Mouse (Mus musculus) frontal cortex, postnatal 25 days (tissue): ENCODE measurements around the gene Amigo2.

Source experiments
- DNase-seq, 2 experiments: peaks; one replicate each; pipeline ENCODE4 v3.0.0; 2022; ENCODE audit warnings: low spot score in 2 of 2

Gene Amigo2

DNA sequence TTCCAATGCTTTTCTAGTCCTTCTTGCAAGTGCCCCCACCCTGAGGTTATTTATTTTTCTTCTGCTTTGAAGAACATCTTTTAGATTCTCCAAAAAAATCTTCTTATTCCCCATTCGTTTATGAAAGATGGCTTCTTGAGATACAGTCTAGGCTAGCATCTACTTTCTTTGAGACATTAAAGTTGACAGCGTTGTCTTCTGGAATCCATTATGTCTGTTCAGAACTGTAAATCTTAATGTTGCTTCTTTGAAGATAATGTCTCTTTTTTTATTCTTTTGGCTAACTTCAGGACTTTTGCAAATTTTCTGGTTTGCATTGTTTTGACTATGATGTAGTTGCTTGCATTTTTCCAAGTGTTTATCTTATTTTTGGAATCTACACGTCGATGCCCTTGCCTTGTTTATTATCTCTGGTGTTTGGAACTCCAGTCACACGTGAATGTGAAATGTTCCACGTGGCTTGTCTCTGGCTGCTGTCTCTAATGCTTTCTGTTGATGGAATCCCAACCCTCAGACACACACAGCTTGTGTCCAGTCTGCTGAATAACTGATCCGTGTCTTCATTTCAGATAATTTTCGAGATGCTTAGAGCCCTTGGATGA is 20.1 kb upstream of the Amigo2 start:
- DNase-seq = no peak

DNA sequence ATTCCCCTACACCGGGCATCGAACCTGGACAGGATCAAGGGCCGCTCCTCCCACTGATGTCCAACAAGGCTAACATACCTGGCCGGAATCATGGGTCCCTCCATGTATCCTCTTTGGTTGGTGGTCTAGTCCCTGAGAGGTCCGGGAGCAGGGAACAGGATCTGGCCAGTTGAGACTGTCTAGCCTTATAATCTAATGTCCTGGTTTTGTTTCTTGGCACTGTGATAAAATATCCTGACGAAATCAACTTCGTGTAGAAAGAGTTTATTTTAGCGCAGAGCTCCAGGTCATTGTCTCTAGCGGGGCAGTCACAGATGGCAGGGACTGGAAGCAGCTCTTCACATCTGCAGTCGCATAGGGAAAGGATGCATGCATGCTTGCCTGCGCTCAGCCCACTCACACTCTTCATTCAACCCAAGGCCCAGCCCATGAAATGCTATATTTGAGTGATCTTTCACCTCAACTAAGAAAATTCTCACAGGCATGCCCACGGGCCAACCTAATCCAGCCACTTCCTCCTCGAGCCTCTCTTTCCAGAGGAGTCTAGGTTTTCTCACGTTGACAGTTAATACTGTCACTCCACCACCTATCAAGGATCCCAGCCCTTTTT is 19.3 kb upstream of the Amigo2 start:
- DNase-seq = no peak

DNA sequence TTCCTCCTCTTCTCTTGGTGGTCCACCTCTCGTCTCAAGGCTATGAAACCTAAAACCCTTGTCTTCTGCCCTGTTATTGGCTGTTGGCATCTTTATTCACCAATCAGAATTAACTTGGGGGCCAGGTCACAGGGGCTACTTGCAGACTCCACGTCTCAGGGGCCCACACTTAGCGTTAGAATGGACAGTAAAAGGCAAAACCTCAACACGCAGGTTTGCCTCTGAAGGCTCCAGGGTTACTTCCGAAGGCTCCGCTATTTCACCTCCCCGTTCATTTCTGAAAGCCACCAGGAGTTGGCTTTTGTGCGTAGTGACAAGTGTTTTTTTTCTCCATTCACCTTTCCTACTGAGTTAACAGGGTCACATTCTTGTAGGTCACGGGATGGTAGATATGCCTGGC is 15.2 kb upstream of the Amigo2 start:
- DNase-seq = no peak

DNA sequence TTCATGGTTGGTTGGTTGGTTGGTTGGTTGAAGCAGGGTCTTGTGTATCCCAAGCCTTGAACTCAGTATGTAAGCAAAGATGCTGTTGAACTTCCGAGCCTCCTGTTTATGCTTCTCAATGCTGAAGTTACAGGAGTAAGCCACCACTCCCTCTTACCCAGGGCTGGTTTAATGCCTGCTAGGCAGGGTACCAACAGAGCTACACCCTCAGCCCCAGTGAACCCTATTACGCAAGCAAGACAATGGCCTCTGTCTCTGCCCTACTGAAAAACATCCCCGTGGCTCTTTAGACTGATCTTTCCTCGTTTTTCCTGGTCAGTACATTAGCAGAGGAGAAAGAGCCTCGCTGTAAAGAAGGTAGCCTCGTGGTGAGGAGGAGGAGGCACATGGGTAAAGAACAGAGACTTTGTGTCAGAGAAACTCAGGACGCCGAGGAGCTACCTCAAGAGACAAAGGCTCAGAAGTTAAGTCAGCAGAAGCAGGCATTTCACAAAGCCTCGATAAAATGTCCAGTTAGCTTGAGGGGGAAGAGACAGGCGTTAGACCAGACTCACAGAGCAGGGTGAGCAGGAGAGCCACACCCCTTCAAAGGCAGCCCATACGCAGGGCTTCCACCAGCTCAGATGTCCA is 13.0 kb upstream of the Amigo2 start:
- DNase-seq = no peak

DNA sequence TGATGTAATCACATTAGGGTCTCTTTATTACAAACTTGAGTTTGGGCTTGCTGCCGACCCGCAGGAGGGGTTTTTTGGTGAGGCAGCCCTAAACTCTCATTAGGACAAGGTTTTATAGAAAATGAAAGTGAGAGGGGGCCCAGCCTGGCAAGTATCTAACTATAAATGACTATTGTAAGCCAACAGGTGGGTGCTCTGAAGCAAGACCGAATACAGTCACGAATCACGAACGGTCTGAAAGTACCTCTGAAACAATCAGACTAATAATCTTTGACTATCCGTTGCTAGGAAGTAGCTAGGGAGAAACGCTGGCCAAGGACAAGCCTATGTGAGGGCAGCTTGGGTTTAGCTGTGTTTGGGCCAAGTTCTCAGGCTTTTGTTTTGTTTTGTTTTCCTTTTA is 12.2 kb upstream of the Amigo2 start:
- no peak for DNase-seq

DNA sequence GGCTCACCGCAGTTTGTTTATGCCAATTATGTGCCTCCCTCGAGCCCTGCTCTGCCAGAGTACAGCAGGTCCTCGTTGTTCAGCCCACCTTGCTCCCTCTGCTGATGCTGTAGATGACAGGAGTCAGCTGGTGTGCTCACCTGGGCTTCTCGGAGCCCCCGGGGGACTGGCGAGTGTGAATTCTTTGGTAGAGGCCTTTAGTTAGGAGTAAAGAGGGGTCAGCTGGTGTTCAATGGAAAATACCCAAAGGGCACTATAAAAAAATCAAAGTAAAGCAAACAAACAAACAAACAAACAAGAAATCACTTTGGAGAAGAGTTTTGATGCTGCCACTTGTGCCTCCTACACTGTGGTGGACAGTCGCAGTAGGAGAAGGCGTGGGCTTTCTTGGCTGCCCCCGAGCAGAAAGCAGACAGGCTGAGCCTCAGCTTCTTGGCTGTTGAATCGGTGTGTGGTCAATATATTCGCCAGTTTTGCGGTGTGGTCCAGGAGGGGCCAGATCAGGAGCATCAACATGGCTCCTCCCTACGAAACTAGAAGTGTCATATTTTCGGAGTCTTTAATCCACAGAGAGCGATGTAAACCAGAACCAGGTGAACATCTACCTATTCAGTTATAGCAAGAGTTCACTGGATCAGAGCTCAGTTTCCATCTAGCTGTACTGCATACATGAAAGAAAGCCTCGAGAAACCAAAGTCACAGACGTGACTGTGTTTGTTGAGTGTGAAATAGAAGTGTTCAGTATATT is 11.6 kb upstream of the Amigo2 start:
- no peak for DNase-seq

DNA sequence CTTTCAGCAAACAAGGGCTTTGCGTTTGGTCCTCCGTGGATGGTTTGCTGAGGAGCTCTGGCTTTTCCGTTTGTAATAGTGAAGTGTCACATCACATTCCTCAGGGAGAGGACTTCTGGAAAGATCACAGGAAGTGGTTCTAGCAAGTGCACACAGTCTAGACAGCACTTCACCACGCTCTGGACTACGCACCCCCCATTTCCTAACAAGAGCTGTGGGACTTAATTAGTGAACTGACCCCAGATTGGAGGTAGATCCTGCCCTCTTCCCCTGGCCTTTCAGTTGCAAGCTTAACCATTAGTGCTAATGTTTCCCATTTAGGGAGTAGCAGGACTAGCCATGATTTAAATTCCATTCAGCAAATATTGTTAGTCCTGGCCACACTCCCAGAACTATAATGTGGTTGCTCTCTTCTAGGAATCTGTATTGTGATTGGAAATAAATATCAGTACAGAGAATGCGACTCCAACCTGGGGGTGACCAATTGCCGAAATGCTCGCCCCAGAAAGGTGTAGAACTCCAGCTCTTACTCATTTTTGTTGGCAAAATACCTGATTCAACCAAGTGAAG is 10.2 kb upstream of the Amigo2 start:
- DNase-seq = no peak

DNA sequence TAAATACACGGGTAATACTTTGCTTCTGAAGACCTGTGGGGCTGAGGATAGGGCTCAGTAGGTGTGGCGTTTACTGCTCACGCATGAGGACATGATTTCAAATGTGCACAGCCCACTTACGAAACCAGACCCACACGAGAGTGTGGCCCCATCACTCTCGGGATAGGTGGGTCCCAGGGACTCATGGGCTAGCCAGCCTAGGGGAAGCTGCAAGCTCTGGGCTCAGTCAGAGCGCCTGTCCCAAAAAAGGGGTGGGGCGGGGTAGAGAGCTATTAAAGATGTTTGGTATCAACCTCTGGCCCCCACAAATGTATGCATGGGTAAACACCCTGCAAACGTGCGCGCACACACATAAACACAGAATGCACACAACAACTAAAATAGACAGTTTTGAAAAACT is 9.3 kb upstream of the Amigo2 start:
- no peak for DNase-seq

DNA sequence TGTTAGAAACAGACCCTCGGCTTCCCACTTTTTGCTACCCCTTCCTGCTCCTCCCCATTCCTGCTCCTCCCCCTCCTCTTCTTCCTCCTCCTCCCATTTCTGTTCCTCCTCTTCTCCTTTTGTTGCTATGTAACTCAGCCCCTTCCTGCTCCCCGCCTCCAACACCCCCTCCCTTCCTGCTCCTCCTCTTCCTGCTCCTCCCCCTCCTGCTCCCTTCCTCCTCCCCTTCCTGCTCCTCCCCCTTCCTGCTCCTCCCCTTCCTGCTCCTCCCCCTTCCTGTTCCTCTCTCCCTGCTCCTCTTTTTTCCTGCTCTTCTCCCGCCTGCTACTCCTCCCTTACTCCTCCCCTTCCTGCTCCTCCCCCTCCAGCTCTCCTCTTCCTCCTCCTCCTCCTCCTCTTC is 8.7 kb upstream of the Amigo2 start:
- DNase-seq = no peak

DNA sequence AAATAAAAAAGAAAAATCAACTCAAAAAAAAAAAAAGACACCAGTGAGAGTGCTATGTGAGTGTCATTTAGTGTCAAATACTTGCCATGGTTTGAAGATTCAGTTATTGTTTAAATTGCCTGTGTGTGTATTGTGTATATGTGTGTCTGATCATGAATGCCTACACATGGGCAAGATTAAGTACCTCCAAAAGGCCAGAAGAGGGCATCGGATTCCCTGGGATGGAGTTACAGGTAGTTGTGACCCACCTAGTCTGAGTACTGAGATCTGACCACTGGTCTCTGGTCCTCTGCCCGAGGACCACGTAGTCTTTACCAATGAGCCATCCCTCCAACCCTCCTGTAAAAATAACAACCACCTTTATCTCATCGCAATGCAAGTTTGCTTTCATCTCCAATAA is 7.3 kb upstream of the Amigo2 start:
- no peak for DNase-seq

DNA sequence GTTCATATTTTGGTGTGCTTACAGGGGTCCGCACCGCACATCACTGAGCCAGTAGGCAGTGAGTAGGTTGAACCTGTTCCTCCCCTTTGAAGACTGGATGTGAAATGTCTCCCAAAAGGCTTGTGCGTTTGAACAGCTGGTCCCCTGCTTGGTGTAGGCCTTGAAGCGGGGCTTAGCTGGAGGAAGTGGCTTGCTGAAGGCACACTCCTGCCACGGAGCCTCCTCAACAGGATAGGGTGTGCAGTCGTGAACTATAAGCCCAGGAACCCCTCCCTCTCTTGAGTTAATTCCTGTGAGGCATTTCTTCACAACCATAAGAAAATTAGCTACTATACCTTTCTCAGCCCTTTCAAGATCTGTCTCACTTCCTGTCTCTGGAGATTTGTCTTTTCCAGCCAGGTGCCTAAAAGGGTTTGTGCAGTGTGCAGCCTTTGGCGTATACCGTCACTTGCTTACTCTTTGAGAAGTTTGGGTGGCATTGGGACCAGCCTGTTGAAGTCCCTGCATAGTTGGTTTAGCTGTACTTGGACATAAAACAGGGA is 5.5 kb upstream of the Amigo2 start:
- no peak for DNase-seq

DNA sequence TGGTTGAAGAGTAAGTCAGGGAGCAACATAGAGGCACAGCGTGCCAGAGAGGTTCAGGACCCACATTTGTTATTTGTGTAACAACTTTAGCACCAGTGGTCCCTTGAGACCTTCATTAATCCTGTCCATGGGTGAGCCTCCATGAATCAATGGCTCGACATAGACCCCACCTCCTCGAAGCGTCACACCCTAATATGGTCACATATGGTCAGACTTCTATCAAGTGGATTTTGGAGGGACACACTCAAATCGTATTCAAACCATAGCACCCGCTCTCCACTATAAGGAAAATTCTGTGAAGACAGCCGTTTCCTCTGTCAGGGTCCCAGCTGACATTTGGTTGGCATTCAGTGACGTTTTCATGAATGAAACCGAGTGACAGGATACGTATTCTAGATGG is 2.2 kb upstream of the Amigo2 start:
- no peak for DNase-seq

DNA sequence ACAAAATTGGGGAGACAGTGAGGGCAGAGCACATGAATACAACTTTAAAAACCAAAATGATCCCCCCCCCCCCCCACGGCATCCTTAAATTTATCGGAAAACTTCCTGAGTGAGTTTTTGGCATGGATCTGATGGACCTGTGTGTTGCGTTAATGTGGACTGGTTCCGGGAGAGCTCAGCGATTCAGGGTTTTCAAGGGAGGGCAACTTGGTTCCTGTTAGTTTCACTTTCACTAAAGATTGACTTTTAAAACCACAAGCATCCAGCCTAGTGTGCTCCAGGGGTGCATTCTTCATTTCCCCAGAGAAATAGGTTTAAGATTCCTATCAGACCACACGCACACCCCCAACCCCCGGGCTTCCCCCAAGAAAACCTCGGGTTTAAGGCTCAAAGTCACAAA is 1.2 kb upstream of the Amigo2 start:
- no peak for DNase-seq

DNA sequence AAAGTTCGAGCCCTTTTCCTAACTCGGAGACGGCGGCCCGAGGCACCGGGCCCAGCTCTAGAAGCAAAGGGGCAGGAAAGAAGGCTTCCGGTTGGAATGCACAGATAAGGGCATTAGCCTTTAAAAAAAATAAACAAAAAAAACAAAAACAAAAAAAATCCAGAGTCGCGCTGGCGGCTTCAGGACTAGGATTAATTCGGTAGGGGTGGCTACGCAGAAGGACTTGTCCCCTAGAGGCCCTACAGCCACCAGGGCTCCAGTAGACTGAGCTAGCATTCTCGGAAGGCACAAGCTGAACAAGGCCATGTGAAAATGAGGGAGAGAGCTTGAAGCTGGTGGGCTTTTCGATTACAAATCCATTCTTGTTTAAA is 689 bp upstream of the Amigo2 start:
- DNase-seq = no peak

DNA sequence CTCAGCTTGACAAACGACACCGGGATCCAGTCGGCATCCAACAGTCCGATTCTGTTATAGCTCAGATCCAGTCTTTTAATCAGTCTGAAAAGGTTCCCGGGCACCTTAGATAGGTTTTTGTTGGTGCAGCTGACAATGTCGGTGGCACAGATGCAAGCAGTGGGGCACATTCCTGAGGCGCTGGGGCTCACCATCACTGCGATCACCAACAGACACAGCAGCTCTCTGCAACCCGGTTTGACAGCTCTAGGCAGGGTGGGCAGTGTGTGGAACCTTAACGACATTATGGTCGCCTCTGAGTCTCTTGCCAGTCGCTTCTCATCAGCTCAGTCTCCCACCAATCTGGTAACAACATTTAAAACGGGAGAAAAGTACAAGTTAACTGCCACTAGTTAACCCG is 831 bp downstream of the Amigo2 start:
- DNase-seq = no peak

DNA sequence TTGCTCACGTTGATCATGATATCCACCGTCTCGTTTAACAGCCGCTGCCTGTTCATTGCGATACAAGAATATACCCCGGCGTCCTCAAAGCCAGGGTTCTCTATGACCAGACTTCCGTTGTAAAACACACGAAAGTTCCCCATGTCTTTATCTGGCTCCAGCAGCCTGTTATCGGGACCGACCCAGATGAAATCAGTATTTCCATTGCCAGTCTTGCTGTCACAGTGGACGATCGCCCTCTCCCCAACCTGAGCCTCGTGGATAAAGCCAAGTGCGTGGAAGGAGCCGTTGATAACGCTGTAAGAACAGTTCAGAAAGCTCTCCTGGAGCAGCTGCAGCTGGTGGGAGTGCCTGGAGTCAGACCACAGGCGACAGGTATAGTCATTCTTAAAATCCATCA is 1.7 kb downstream of the Amigo2 start:
- DNase-seq = no peak

DNA sequence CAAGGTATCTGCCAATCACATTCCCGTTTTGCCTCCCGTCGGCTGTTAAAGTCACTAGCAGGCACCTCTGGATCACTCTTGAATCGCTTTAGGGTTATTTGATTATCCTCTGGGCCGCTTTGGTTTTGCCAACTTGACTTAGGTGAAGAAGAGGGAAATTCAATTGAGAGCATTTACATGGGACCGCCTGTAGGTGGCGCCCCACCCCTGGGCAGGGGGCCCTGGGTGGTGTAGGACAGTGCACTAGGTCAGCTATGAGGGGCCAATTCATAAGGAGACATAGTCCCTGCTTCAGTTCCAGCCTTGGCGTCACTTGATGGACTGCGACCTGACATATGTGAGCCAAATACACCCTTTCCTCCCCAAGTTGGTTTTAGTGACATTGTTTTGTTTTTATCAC is 10.1 kb downstream of the Amigo2 start:
- DNase-seq = no peak

DNA sequence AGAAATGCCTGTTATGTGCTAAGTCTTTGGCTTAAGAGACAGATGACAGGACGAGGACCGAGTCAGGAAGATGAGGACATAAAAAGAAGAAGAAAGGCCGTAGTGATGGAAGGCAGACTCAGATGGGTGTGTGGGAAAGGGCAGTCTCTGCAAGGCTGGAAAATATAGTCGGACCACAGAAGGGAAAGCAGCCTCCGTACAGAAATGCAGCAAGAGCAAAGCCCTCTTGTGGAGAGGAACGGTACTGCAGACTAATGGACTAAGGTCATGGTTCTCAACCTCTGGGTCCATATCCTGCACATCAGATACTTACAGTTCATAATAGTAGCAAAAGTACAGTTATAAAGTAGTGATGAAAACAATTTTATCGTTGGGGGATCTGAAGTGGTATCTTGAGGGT is 11.9 kb downstream of the Amigo2 start:
- DNase-seq = peak in 1 of 2 experiments; percentile 27

DNA sequence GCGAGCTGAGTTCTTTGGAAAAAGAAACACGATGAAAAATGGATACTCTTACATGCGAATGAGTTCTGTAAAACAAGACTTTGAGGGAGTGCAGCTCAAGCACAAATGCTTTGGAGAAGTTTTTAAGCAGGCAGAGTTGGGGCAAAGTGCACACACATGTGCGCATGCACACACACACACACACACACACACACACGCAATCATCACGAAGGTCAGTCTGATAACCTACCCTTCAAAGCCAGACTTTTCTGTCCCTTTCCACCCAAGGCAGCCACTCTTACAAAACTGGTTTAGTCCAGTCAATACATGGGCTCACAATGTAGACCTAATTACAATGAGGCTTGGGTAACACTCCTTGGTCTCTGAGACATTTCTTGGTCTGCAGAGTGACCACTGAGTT is 13.0 kb downstream of the Amigo2 start:
- DNase-seq = no peak

DNA sequence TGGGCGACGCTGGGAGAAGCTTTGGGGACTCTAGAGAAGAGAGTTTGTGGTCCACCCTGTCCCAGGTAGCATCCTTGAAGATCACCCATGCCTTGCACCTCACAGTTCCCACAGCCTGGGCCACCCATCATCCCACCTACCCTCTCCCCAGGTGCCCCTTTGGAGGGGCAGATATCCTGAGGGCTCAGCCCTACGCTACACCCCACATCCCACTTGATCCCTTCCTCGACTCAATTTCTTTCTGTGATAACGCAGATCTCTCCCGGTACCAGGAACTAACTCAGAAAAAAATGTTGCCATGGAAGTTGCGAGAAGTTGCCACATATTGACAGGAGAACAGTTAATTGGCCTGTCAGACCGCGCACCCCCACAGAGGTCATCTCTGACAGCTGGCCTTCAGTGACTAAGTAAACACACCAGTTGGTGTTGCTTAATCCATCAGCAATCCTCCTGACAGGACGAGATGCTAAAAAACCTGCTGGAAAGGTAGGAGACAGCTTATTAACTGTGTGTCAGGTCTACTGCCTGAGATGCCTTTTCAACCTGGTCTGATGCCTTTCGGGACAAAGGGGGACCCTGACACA is 17.5 kb downstream of the Amigo2 start:
- no peak for DNase-seq

DNA sequence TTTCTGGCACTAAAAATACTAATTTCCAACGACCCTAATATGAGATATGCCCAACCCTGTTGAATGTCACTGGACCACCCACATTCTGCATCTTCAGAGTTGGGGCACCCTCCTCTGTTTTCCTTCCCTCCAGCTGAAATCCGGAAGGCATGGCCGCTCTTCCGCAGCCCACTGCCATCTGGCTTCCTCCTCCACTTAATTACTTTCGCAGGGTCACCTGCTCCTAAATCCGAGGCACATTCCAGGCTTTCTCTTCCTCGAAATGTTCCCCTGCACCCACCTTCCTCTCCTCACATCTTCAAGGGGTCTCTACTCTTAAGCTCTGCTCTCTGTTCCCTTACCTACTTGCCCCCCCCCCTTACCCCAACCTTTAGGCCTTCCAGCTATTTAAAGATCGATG is 23.1 kb downstream of the Amigo2 start:
- DNase-seq = no peak

DNA sequence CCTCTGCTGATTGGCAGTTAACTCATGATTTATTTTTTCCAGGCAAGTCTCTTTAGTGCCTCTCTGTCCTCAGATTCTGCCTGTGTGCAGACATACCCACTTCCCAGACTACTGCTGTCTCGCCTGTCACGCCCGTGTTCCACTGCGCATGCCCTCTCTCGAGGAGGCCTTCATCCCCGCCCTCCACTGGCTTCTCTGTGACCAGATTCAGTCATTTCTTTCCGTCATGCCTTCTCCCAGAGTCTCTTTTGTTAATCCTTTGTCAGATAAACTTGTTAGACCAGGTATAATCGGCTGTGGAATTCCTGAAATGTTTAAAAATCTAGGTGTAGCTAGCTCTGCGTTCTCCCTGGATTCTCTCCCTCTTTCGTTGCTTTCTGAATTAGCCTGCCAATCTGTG is 23.7 kb downstream of the Amigo2 start:
- DNase-seq = no peak
